8 mouse cellular contexts compared by ENCODE assay signal in genomic region chr3:139075333-139076058, GRCm38 (mm10). TPM values are rescaled to one million over a fixed set of nuclear protein-coding genes. Genes with fewer than 3 reads are reported as not detected.
DNase-seq lines count a peak whose midpoint lies in the region; ATAC-seq lines count a peak whose summit lies in the region.

No protein-coding gene starts in this region.

- under 1% methylated on average over 70 of the region's 72 CpGs for WGBS in hindbrain, embryonic 15.5 days

- no peaks in the 10 kb centered on the region for H3K27me3 ChIP-seq in hindbrain, embryonic 15.5 days

- H3K4me2 ChIP-seq in hindbrain, embryonic 15.5 days = peak overlapping the region; percentile 93

- H3K36me3 ChIP-seq in hindbrain, embryonic 15.5 days = no peaks in the 10 kb centered on the region

- peak overlapping the region; percentile 90 for H3K9ac ChIP-seq in hindbrain, embryonic 15.5 days

- peaks cover 28% of the 10 kb centered on the region for H3K4me1 ChIP-seq in hindbrain, embryonic 15.5 days (replicated peaks)

- peak; percentile 54 for DNase-seq in WW6 (ENCODE audit: low read depth, low spot score)
- DNase-seq in cerebellum, postnatal 36 days = peak; percentile 83 to 90
- DNase-seq in frontal cortex, postnatal 36 days (ENCODE audit: low spot score in 2 of 2) = peak; percentile 87 to 88
- peak; percentile 83 for DNase-seq in left cerebral cortex, adult 11 months (ENCODE audit: low spot score)
- DNase-seq in lung, postnatal 36 days = peak; percentile 91
- peak; percentile 93 for DNase-seq in retina, embryonic 14.5 days (ENCODE audit: low spot score)
- DNase-seq in thymus, postnatal 36 days = peak; percentile 93 to 95

- peak; percentile 98 for ATAC-seq in hindbrain, embryonic 15.5 days (ENCODE audit: low FRiP score, low read depth)

- no peaks in the 10 kb centered on the region for H3K9me3 ChIP-seq in hindbrain, embryonic 15.5 days

- peak overlapping the region; percentile 95 for H3K27ac ChIP-seq in hindbrain, embryonic 15.5 days (replicated peaks)

- peak overlapping the region; percentile 88 for H3K4me3 ChIP-seq in hindbrain, embryonic 15.5 days

RNA-seq across cellular contexts. Expression of gene Rap1gds1, which starts 0.5 kb away (rescaled TPM):
- 87.9 and 96.8 TPM in 2 replicates for polyA plus RNA-seq in hindbrain, embryonic 15.5 days (2015; fragmentation: Nextera tagmentation; extraction: Ambion mirVana)

Comparison
In these comparisons a context has a peak if more than half of its experiments do, and no peak if none do; other contexts are left out.
1. Peak in every context shown above with its lines: DNase-seq, ATAC-seq, H3K4me3 ChIP-seq and H3K27ac ChIP-seq.